Comparison of ENCODE assay signal across 8 mouse cellular contexts in genomic region chr15:79038853-79039252, GRCm38 (mm10). TPM values are rescaled to one million over a fixed set of nuclear protein-coding genes. Genes with fewer than 3 reads are reported as not detected.
A peak's percentile ranks its signal among the peaks of the same experiment; 100 is the strongest.
DNase-seq lines count a peak whose midpoint lies in the region; ATAC-seq and TF ChIP-seq lines count a peak whose summit lies in the region.
"Had no signal": no experiment of that assay in that cellular context is flagged by ENCODE, and none has a peak within 500 bp of the region (broad histone marks: within the 10 kb centered on the region; RNA-seq: fewer than 3 reads in every experiment).

No protein-coding gene starts in this region.

- TF ChIP-seq POLR2A in spleen, adult 2 months (IDR thresholded peaks at IDR 0.05; ENCODE audit: low read depth, low read length), result no peak

- H3K9ac ChIP-seq in hindbrain, embryonic 11.5 days (ENCODE audit: low read depth, low read length), result no peak overlapping the region
- H3K9ac ChIP-seq: limb, embryonic 12.5 days had no signal

- H3K36me3 ChIP-seq in hindbrain, embryonic 11.5 days (ENCODE audit: control insufficient read depth, insufficient read depth, low read length), result no peaks in the 10 kb centered on the region
- H3K36me3 ChIP-seq in megakaryocyte, embryonic 14.5 days (replicated peaks; ENCODE audit: low read length), result peaks cover 30% of the 10 kb centered on the region
- H3K36me3 ChIP-seq in spleen, adult 2 months (ENCODE audit: control insufficient read depth, insufficient read depth, low read length), result no peaks in the 10 kb centered on the region

- H3K27ac ChIP-seq in hindbrain, embryonic 11.5 days (ENCODE audit: low read depth, low read length), result no peak overlapping the region
- H3K27ac ChIP-seq in left cerebral cortex, adult 2 months, result no peak overlapping the region
- no peak overlapping the region for H3K27ac ChIP-seq in spleen, adult 2 months (ENCODE audit: insufficient read depth, low read length)
- H3K27ac ChIP-seq: limb, embryonic 12.5 days had no signal

- peak; percentile 69 for TF ChIP-seq CTCF in left cerebral cortex, adult 2 months (IDR thresholded peaks at IDR 0.05)
- TF ChIP-seq CTCF in spleen, adult 2 months (IDR thresholded peaks at IDR 0.05; ENCODE audit: extremely low read depth, insufficient read depth, insufficient read length, insufficient replicate concordance), result peak; percentile 95

- H3K4me1 ChIP-seq in hindbrain, embryonic 11.5 days (replicated peaks; ENCODE audit: control insufficient read depth, insufficient read depth, low read length), result peaks cover 6% of the 10 kb centered on the region
- H3K4me1 ChIP-seq in megakaryocyte, embryonic 14.5 days, result peaks cover 63% of the 10 kb centered on the region
- H3K4me1 ChIP-seq in spleen, adult 2 months (ENCODE audit: control insufficient read depth, insufficient read depth, insufficient read length), result peaks cover 10% of the 10 kb centered on the region

- H3K4me2 ChIP-seq in hindbrain, embryonic 11.5 days (replicated peaks; ENCODE audit: low read depth, low read length), result no peak overlapping the region
- H3K4me2 ChIP-seq: limb, embryonic 12.5 days had no signal

- intact Hi-C loops in left cerebral cortex, adult 2 months (cut with DNase I), result loop anchor here (2.0 kb wide), 1 partner anchor 32 kb away; no protein-coding TSS in a partner anchor

- H3K4me3 ChIP-seq in hindbrain, embryonic 11.5 days (ENCODE audit: low read depth, low read length), result no peak overlapping the region
- no peak overlapping the region for H3K4me3 ChIP-seq in left cerebral cortex, adult 2 months
- H3K4me3 ChIP-seq in megakaryocyte, embryonic 14.5 days (replicated peaks), result peak overlapping the region; percentile 83
- no peak overlapping the region for H3K4me3 ChIP-seq in spleen, adult 2 months (ENCODE audit: extremely low read depth, insufficient read depth, insufficient read length)
- H3K4me3 ChIP-seq: limb, embryonic 12.5 days had no signal

- H3K27me3 ChIP-seq in hindbrain, embryonic 11.5 days (ENCODE audit: control insufficient read depth, insufficient read depth, low read length), result peaks cover 32% of the 10 kb centered on the region
- peaks cover 72% of the 10 kb centered on the region for H3K27me3 ChIP-seq in megakaryocyte, embryonic 14.5 days (replicated peaks)
- H3K27me3 ChIP-seq in spleen, adult 2 months (ENCODE audit: control insufficient read depth, insufficient read depth, low read length), result peaks cover 14% of the 10 kb centered on the region

- no peaks in the 10 kb centered on the region for H3K9me3 ChIP-seq in hindbrain, embryonic 11.5 days (ENCODE audit: control insufficient read depth, low read length)
- H3K9me3 ChIP-seq in megakaryocyte, embryonic 14.5 days, result peaks cover 20% of the 10 kb centered on the region
- H3K9me3 ChIP-seq: limb, embryonic 12.5 days had no signal

- peak; percentile 96 for DNase-seq in MN1 (ENCODE audit: low spot score)
- DNase-seq in adrenal gland, postnatal 36 days, result peak; percentile 90 to 93
- peak; percentile 69 for DNase-seq in hindbrain, embryonic 11.5 days (ENCODE audit: low spot score)
- DNase-seq in left cerebral cortex, adult 2 months (ENCODE audit: extremely low spot score in 1 of 2, low spot score in 2 of 2), result peak; percentile 50 to 51
- DNase-seq in spleen, adult 2 months (ENCODE audit: low read depth in 1 of 2, low spot score in 2 of 2), result peak; percentile 84 to 89

- ATAC-seq in erythroid progenitor cell, adult 5-6 weeks (replicated peaks; ENCODE audit: low FRiP score, poor library complexity, severe bottlenecking), result peak; percentile 85
- peak; percentile 53; the same call in 1 of the 2 replicates for ATAC-seq in hindbrain, embryonic 11.5 days (ENCODE audit: low FRiP score)

- WGBS in hindbrain, embryonic 11.5 days, result 22% methylated on average over 7 of the region's 7 CpGs
- 7% methylated on average over 7 of the region's 7 CpGs for WGBS in spleen, adult 2 months

RNA-seq across cellular contexts. Expression of gene Galr3, which starts 2.8 kb away (rescaled TPM):
- under 1 TPM; 0.30 to 0.36 TPM for total RNA-seq in adrenal gland, postnatal 36 days (2021)
- not detected in 2 replicates for total RNA-seq in erythroid progenitor cell, adult 5-6 weeks (2015; ENCODE audit: low replicate concordance)
- total RNA-seq in erythroid progenitor cell, adult 5-6 weeks (2017; ENCODE audit: low replicate concordance), result not detected in 2 replicates
- not detected in 2 replicates for polyA plus RNA-seq in hindbrain, embryonic 11.5 days (2014; fragmentation: Nextera tagmentation; extraction: Ambion mirVana)
- total RNA-seq in left cerebral cortex, adult 2 months (2021), result under 1 TPM in 1 of 2 experiments, not detected in 1; 0.84 TPM
- polyA plus RNA-seq in megakaryocyte, embryonic 14.5 days (2012; ENCODE audit: insufficient read depth, low replicate concordance), result 10.8 and 18.1 TPM in 2 replicates
- 0.39 and 1.0 TPM in 2 replicates for polyA plus RNA-seq in spleen, adult 2 months (2012; rRNA removed)
- polyA plus RNA-seq: limb, embryonic 12.5 days had no signal

RNA-seq across cellular contexts. Expression of gene H1f0, which starts 10.6 kb away (rescaled TPM):
- total RNA-seq in adrenal gland, postnatal 36 days (2021), result 100 to 1,000 TPM; 127 to 173 TPM
- 13.7 and 21.4 TPM in 2 replicates for total RNA-seq in erythroid progenitor cell, adult 5-6 weeks (2015; ENCODE audit: low replicate concordance)
- total RNA-seq in erythroid progenitor cell, adult 5-6 weeks (2017; ENCODE audit: low replicate concordance), result 16.7 and 19.7 TPM in 2 replicates
- polyA plus RNA-seq in hindbrain, embryonic 11.5 days (2014; fragmentation: Nextera tagmentation; extraction: Ambion mirVana), result 154 and 306 TPM in 2 replicates
- total RNA-seq in left cerebral cortex, adult 2 months (2021), result 10 to 100 TPM; 80.4 to 81.1 TPM
- 211 and 406 TPM in 2 replicates for polyA plus RNA-seq in megakaryocyte, embryonic 14.5 days (2012; ENCODE audit: insufficient read depth, low replicate concordance)
- polyA plus RNA-seq in spleen, adult 2 months (2012; rRNA removed), result 14.3 and 25.4 TPM in 2 replicates

RNA-seq across cellular contexts. Expression of gene Ankrd54, which starts 23.8 kb away (rescaled TPM):
- total RNA-seq in adrenal gland, postnatal 36 days (2021), result 10 to 100 TPM; 18.9 to 27.0 TPM
- 64.9 and 75.0 TPM in 2 replicates for total RNA-seq in erythroid progenitor cell, adult 5-6 weeks (2015; ENCODE audit: low replicate concordance)
- total RNA-seq in erythroid progenitor cell, adult 5-6 weeks (2017; ENCODE audit: low replicate concordance), result 37.3 and 66.5 TPM in 2 replicates
- polyA plus RNA-seq in hindbrain, embryonic 11.5 days (2014; fragmentation: Nextera tagmentation; extraction: Ambion mirVana), result 56.3 and 59.7 TPM in 2 replicates
- 10 to 100 TPM; 19.7 to 19.8 TPM for total RNA-seq in left cerebral cortex, adult 2 months (2021)
- polyA plus RNA-seq in megakaryocyte, embryonic 14.5 days (2012; ENCODE audit: insufficient read depth, low replicate concordance), result 32.5 and 90.9 TPM in 2 replicates
- 57.3 and 78.9 TPM in 2 replicates for polyA plus RNA-seq in spleen, adult 2 months (2012; rRNA removed)

RNA-seq across cellular contexts. Expression of gene Eif3l, which starts 36.1 kb away (rescaled TPM):
- 100 to 1,000 TPM; 140 to 156 TPM for total RNA-seq in adrenal gland, postnatal 36 days (2021)
- total RNA-seq in erythroid progenitor cell, adult 5-6 weeks (2015; ENCODE audit: low replicate concordance), result 50.1 and 69.2 TPM in 2 replicates
- 47.1 and 47.9 TPM in 2 replicates for total RNA-seq in erythroid progenitor cell, adult 5-6 weeks (2017; ENCODE audit: low replicate concordance)
- polyA plus RNA-seq in hindbrain, embryonic 11.5 days (2014; fragmentation: Nextera tagmentation; extraction: Ambion mirVana), result 226 and 241 TPM in 2 replicates
- 10 to 100 TPM; 62.5 to 66.6 TPM for total RNA-seq in left cerebral cortex, adult 2 months (2021)
- 9.1 and 10.8 TPM in 2 replicates for polyA plus RNA-seq in megakaryocyte, embryonic 14.5 days (2012; ENCODE audit: insufficient read depth, low replicate concordance)
- 85.7 and 97.2 TPM in 2 replicates for polyA plus RNA-seq in spleen, adult 2 months (2012; rRNA removed)
